18 mouse cellular contexts compared by ENCODE assay signal in the genomic region with DNA sequence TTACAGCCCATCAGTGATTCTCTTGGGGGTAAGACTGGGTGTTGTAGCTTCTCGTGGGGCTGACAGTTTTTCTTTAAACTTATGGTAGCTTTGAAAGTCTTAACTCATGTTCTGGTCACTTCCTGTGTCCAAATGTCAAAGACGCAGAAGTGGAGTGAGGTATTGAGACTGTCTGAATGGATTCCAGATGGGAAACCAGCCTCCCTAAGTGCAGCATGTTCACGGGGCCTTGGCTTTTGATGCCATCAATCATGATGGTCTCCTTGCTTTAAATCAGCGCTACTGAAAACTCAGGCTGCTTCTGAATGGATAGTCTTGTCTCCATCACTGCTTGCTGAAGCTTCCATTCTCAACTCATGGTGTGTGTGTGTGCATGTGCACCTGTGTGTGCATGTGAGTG. TPM values are rescaled to one million over a fixed set of nuclear protein-coding genes. Genes with fewer than 3 reads are reported as not detected.
"Had no signal": no experiment of that assay in that cellular context is flagged by ENCODE, and none has a peak within 500 bp of the region (broad histone marks: within the 10 kb centered on the region; RNA-seq: fewer than 3 reads in every experiment).

No protein-coding gene starts in this region.

- H3K27ac ChIP-seq: liver, embryonic 12.5 days; liver, embryonic 14.5 days; midbrain, embryonic 13.5 days; neural tube, embryonic 13.5 days had no signal

- H3K4me2 ChIP-seq: liver, embryonic 12.5 days; lung, embryonic 14.5 days; midbrain, embryonic 11.5 days; midbrain, embryonic 13.5 days; neural tube, embryonic 13.5 days had no signal

- H3K27me3 ChIP-seq: liver, embryonic 12.5 days; midbrain, embryonic 13.5 days; neural tube, embryonic 13.5 days had no signal

- H3K9ac ChIP-seq: liver, embryonic 12.5 days; liver, embryonic 14.5 days; lung, embryonic 14.5 days; midbrain, embryonic 13.5 days; neural tube, embryonic 13.5 days had no signal

- DNase-seq: lung, adult 18-20 months; lung, embryonic 14.5 days; lung, postnatal 10 days; lung, postnatal 4 days; right cerebral cortex, postnatal 14 days; thymus, adult 2 months; thymus, postnatal 25 days had no signal

- H3K9me3 ChIP-seq: liver, embryonic 12.5 days; midbrain, embryonic 13.5 days; neural tube, embryonic 13.5 days had no signal

- H3K4me1 ChIP-seq: liver, embryonic 12.5 days; midbrain, embryonic 13.5 days; neural tube, embryonic 13.5 days had no signal

- ATAC-seq: liver, embryonic 12.5 days; midbrain, embryonic 13.5 days; midbrain, embryonic 16.5 days had no signal

- H3K36me3 ChIP-seq: midbrain, embryonic 13.5 days; neural tube, embryonic 13.5 days had no signal

- H3K4me3 ChIP-seq: liver, embryonic 12.5 days; midbrain, embryonic 13.5 days; myocyte; neural tube, embryonic 13.5 days had no signal

RNA-seq across cellular contexts. Expression of gene Slc22a14, which starts 5.9 kb away (rescaled TPM):
- polyA plus RNA-seq: liver, adult 2 months; liver, embryonic 12.5 days; liver, embryonic 14.5 days; liver, embryonic 16.5 days; lung, embryonic 14.5 days; midbrain, embryonic 11.5 days; myocyte; neural tube, embryonic 13.5 days; stomach, embryonic 14.5 days; stomach, embryonic 16.5 days had no signal
